Comparison of ENCODE assay signal across 10 mouse cellular contexts in the genomic region with DNA sequence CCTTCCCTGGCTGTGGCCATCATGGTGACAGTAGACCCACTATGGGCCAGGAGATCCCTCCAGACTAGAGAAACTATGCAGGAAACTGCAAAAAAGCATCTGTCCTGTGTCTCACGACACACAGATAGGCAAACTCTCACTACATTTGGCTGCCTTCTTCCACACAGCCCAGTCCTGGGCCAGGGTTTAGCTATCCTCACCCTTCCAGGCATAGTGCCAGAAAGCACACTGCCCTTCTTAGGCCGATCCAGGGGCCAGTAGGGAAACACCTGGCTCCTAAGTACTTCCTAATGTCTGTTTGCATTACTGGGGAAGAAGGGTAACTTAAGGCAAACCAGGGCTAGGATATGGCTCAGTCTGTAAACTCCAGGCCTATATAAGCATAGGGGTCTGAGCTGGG. TPM values are rescaled to one million over a fixed set of nuclear protein-coding genes. Genes with fewer than 3 reads are reported as not detected.
A peak's percentile ranks its signal among the peaks of the same experiment; 100 is the strongest.
DNase-seq lines count a peak whose midpoint lies in the region; ATAC-seq and TF ChIP-seq lines count a peak whose summit lies in the region.
"Had no signal": no experiment of that assay in that cellular context is flagged by ENCODE, and none has a peak within 500 bp of the region (broad histone marks: within the 10 kb centered on the region; RNA-seq: fewer than 3 reads in every experiment).

No protein-coding gene starts in this region.

- H3K4me3 ChIP-seq in kidney, adult 2 months (ENCODE audit: insufficient read depth, low read depth, low read length), result no peak overlapping the region
- H3K4me3 ChIP-seq in kidney, embryonic 14.5 days (ENCODE audit: low read length), result no peak overlapping the region
- no peak overlapping the region for H3K4me3 ChIP-seq in liver, embryonic 16.5 days (ENCODE audit: low read depth, low read length)
- H3K4me3 ChIP-seq: neural tube, embryonic 13.5 days had no signal

- H3K27me3 ChIP-seq in kidney, adult 2 months (replicated peaks; ENCODE audit: control insufficient read depth, insufficient read depth, low read length), result no peaks in the 10 kb centered on the region
- H3K27me3 ChIP-seq in kidney, embryonic 14.5 days (ENCODE audit: control insufficient read depth, insufficient read depth, low read length), result no peaks in the 10 kb centered on the region
- H3K27me3 ChIP-seq in liver, embryonic 16.5 days (ENCODE audit: control insufficient read depth, insufficient read depth, low read depth, low read length), result no peaks in the 10 kb centered on the region

- no peak for TF ChIP-seq POLR2A in kidney, adult 2 months (IDR thresholded peaks at IDR 0.05; ENCODE audit: low read depth, low read length)

- peaks cover 19% of the 10 kb centered on the region; the same call in 1 of the 2 replicates for H3K4me1 ChIP-seq in kidney, adult 2 months (ENCODE audit: control insufficient read depth, insufficient read depth, low read length)
- H3K4me1 ChIP-seq in kidney, embryonic 14.5 days (ENCODE audit: control insufficient read depth, insufficient read depth, low read length), result no peaks in the 10 kb centered on the region; the same call in 1 of the 2 replicates
- H3K4me1 ChIP-seq in liver, embryonic 16.5 days (ENCODE audit: control insufficient read depth, low read depth, low read length), result peaks cover 59% of the 10 kb centered on the region

- no peak overlapping the region for H3K9ac ChIP-seq in kidney, embryonic 14.5 days (ENCODE audit: low read depth, low read length)
- H3K9ac ChIP-seq in liver, embryonic 16.5 days (ENCODE audit: low read depth, low read length), result no peak overlapping the region; the same call in 1 of the 2 replicates
- H3K9ac ChIP-seq: neural tube, embryonic 13.5 days had no signal

- peak; percentile 90 for DNase-seq in kidney, adult 2 months
- DNase-seq in NIH3T3 (ENCODE audit: low read depth), result peak; percentile 47
- peak; percentile 71 to 72 for DNase-seq in kidney, adult 8-10 months
- DNase-seq in urinary bladder, postnatal 4 days (ENCODE audit: low spot score in 2 of 2), result no peak
- no peak for DNase-seq in T-cell, adult 2 months (ENCODE audit: low spot score)
- DNase-seq: lung, postnatal 4 days; thymus, adult 2 months had no signal

- no peak for TF ChIP-seq CTCF in kidney, adult 2 months (conservative IDR thresholded peaks at IDR 0.05; ENCODE audit: insufficient read depth, insufficient read length, low read depth, low read length)

- 25% methylated on average over 2 of the region's 2 CpGs for WGBS in kidney, adult 2 months
- WGBS in kidney, embryonic 14.5 days, result 59% methylated on average over 2 of the region's 2 CpGs
- 44% methylated on average over 2 of the region's 2 CpGs for WGBS in liver, embryonic 16.5 days (ENCODE audit: insufficient replicate concordance)

- H3K4me2 ChIP-seq in kidney, embryonic 14.5 days (replicated peaks; ENCODE audit: low read depth, low read length), result no peak overlapping the region
- no peak overlapping the region for H3K4me2 ChIP-seq in liver, embryonic 16.5 days (ENCODE audit: low read depth, low read length)
- H3K4me2 ChIP-seq: neural tube, embryonic 13.5 days had no signal

- H3K9me3 ChIP-seq in kidney, embryonic 14.5 days (ENCODE audit: control insufficient read depth, low read length), result no peaks in the 10 kb centered on the region
- no peaks in the 10 kb centered on the region for H3K9me3 ChIP-seq in liver, embryonic 16.5 days (replicated peaks; ENCODE audit: control insufficient read depth, low read length)
- H3K9me3 ChIP-seq: neural tube, embryonic 13.5 days had no signal

- no peak for ATAC-seq in kidney, embryonic 14.5 days (ENCODE audit: low FRiP score, low TSS enrichment)
- no peak for ATAC-seq in liver, embryonic 16.5 days (ENCODE audit: low read depth)

- no peaks in the 10 kb centered on the region for H3K36me3 ChIP-seq in kidney, adult 2 months (ENCODE audit: control insufficient read depth, insufficient read depth, low read length)
- H3K36me3 ChIP-seq in kidney, embryonic 14.5 days (ENCODE audit: control insufficient read depth, insufficient read depth, low read length), result no peaks in the 10 kb centered on the region
- H3K36me3 ChIP-seq in liver, embryonic 16.5 days (ENCODE audit: control insufficient read depth, insufficient read depth), result no peaks in the 10 kb centered on the region
- H3K36me3 ChIP-seq: neural tube, embryonic 13.5 days had no signal

- peak overlapping the region; percentile 31; the same call in 1 of the 2 replicates for H3K27ac ChIP-seq in kidney, adult 2 months (ENCODE audit: insufficient read depth, low read depth, low read length)
- H3K27ac ChIP-seq in kidney, embryonic 14.5 days (ENCODE audit: low read depth, low read length), result no peak overlapping the region
- peak overlapping the region; percentile 31 for H3K27ac ChIP-seq in liver, embryonic 16.5 days (ENCODE audit: low read length)
- H3K27ac ChIP-seq: neural tube, embryonic 13.5 days had no signal

RNA-seq across cellular contexts. Expression of a gene that starts 3.7 kb away (rescaled TPM):
- polyA plus RNA-seq in kidney, adult 2 months (2012; rRNA removed), result 59.8 and 60.6 TPM in 2 replicates
- polyA plus RNA-seq in kidney, embryonic 14.5 days (2014; fragmentation: Nextera tagmentation; extraction: Ambion mirVana), result 19.6 and 25.1 TPM in 2 replicates
- 20.2 and 21.5 TPM in 2 replicates for polyA plus RNA-seq in liver, embryonic 16.5 days (2015; fragmentation: Nextera tagmentation; extraction: Ambion mirVana)

Comparison
In these comparisons a context has a peak if more than half of its experiments do, and no peak if none do; other contexts are left out.
1. DNase-seq: peak in kidney, adult 2 months (single experiment), NIH3T3 (single experiment) and kidney, adult 8-10 months (2 of 2); none in urinary bladder, postnatal 4 days (0 of 2) and T-cell, adult 2 months (single experiment).